Mouse (Mus musculus) frontal cortex, postnatal 25 days (tissue): ENCODE results near the gene Myo5a.

Source experiments
- DNase-seq, 2 experiments: peaks; one replicate each; pipeline ENCODE4 v3.0.0; 2022; ENCODE audit warnings: low spot score in 2 of 2

Myo5a gene

GRCm38 (mm10) chr9:75201506-75201905, 130.7 kb downstream of the Myo5a start:
- no peak for DNase-seq

GRCm38 (mm10) chr9:75202036-75202435, 131.2 kb downstream of the Myo5a start:
- no peak for DNase-seq

- DNase-seq, result no peak
Measured at GRCm38 (mm10) chr9:75209246-75209645, 138.4 kb downstream of the Myo5a start.

- no peak for DNase-seq
Measured at GRCm38 (mm10) chr9:75210269-75210668, 139.5 kb downstream of the Myo5a start.

GRCm38 (mm10) chr9:75214743-75215413, 144.1 kb downstream of the Myo5a start:
- DNase-seq, result no peak

GRCm38 (mm10) chr9:75219942-75220341, 149.1 kb downstream of the Myo5a start:
- no peak for DNase-seq

- DNase-seq, result no peak
Measured at GRCm38 (mm10) chr9:75221420-75222287, 150.8 kb downstream of the Myo5a start.

GRCm38 (mm10) chr9:75231841-75232746, 161.3 kb downstream of the Myo5a start, which contains the start of gene Myo5c:
TSS of gene Myo5c (plus strand) at chr9:75232020.
- DNase-seq, result no peak

- DNase-seq, result no peak
Measured at GRCm38 (mm10) chr9:75232860-75233259, 162.0 kb downstream of the Myo5a start.

GRCm38 (mm10) chr9:75234271-75234741, 163.5 kb downstream of the Myo5a start:
- DNase-seq, result no peak

- no peak for DNase-seq
Measured at GRCm38 (mm10) chr9:75234983-75235627, 164.3 kb downstream of the Myo5a start.

GRCm38 (mm10) chr9:75235696-75236095, 164.9 kb downstream of the Myo5a start:
- no peak for DNase-seq

- no peak for DNase-seq
Measured at GRCm38 (mm10) chr9:75236416-75237308, 165.8 kb downstream of the Myo5a start.

GRCm38 (mm10) chr9:75238179-75238578, 167.4 kb downstream of the Myo5a start:
- DNase-seq, result no peak

GRCm38 (mm10) chr9:75243052-75243451, 172.2 kb downstream of the Myo5a start:
- DNase-seq, result no peak

GRCm38 (mm10) chr9:75243730-75244406, 173.1 kb downstream of the Myo5a start:
- no peak for DNase-seq

- no peak for DNase-seq
Measured at GRCm38 (mm10) chr9:75244527-75244926, 173.7 kb downstream of the Myo5a start.

GRCm38 (mm10) chr9:75246080-75246930, 175.5 kb downstream of the Myo5a start:
- DNase-seq, result no peak

- DNase-seq, result no peak
Measured at GRCm38 (mm10) chr9:75247870-75248269, 177.1 kb downstream of the Myo5a start.
